Mouse (Mus musculus) kidney, adult 2 months (tissue): ENCODE data around the gene Lamp1. TPM values are rescaled to one million over a fixed set of nuclear protein-coding genes. Genes with fewer than 3 reads are reported as not detected.

Experiments
- DNase-seq: peaks from one replicate; pipeline ENCODE4 v3.0.0; 2021
- H3K27ac ChIP-seq: fragments of 200-500 bp; 2 replicates; pipeline ENCODE4 v1.5.1; 2012; ENCODE audit warnings: low read depth, low read length, control low read depth, inconsistent platforms; ENCODE audit not compliant: insufficient read depth
- H3K27me3 ChIP-seq: fragments of 200-500 bp; replicated peaks from 2 replicates; pipeline ENCODE4 v1.6.1; 2012; ENCODE audit warnings: mild to moderate bottlenecking, moderate library complexity, low read length, inconsistent platforms; ENCODE audit not compliant: control insufficient read depth, insufficient read depth
- H3K36me3 ChIP-seq: fragments of 200-500 bp; 2 replicates; pipeline ENCODE4 v1.6.1; 2012; ENCODE audit warnings: mild to moderate bottlenecking, moderate library complexity, low read length, inconsistent platforms; ENCODE audit not compliant: control insufficient read depth, insufficient read depth
- H3K4me1 ChIP-seq: fragments of 200-500 bp; 2 replicates; pipeline ENCODE4 v1.6.1; 2011; ENCODE audit warnings: low read length; ENCODE audit not compliant: control insufficient read depth, insufficient read depth
- H3K4me3 ChIP-seq: fragments of 200-500 bp; 2 replicates; pipeline ENCODE4 v1.5.1; 2011; ENCODE audit warnings: mild to moderate bottlenecking, low read depth, low read length, control low read depth; ENCODE audit not compliant: insufficient read depth
- CTCF ChIP-seq: fragments of 200-500 bp; conservative IDR thresholded peaks from 2 replicates; pipeline ENCODE4 v1.5.1; 2011; ENCODE audit warnings: low read depth, mild to moderate bottlenecking, control low read depth, low read length, moderate library complexity, mixed read lengths; ENCODE audit not compliant: insufficient read depth, insufficient read length
- POLR2A ChIP-seq: fragments of 200-500 bp; IDR thresholded peaks from one replicate; pipeline ENCODE4 v1.6.1; 2011; ENCODE audit warnings: low read depth, low read length, control low read depth
- WGBS: fragments of 180-500 bp; shearing (Covaris S2); methylation state at CpG from one replicate; pipeline ENCODE4 v1.1.7; 2018; 5-methylcytosine and 5-hydroxymethylcytosine counted together
- polyA plus RNA-seq: library from polyadenylated mRNA; depleted of rRNA; stranded (reverse); fragments of >200 nt; gene quantifications from 2 replicates; pipeline ENCODE4 v1.2.3, GENCODE M21; 2012; rRNA removed

The Lamp1 gene
- polyA plus RNA-seq, 1 experiment, result 1,404 TPM

- Histone ChIP-seq H3K27ac (no peak overlapping the region), H3K4me1 (no peaks in the 10 kb centered on the region), H3K36me3 (no peaks in the 10 kb centered on the region), H3K4me3 (no peak overlapping the region), H3K27me3 (no peaks in the 10 kb centered on the region)
- no peak for DNase-seq
- TF ChIP-seq CTCF (no peak), POLR2A (no peak)
These were observed 59.0 kb downstream of the Lamp1 start for GRCm38 (mm10) chr8:13217986-13218385.

- no peaks in the 10 kb centered on the region for H3K36me3 ChIP-seq
- H3K4me3 ChIP-seq, result no peak overlapping the region
- no peak for DNase-seq
- TF ChIP-seq POLR2A (no peak), CTCF (no peak)
- no peaks in the 10 kb centered on the region for H3K27me3 ChIP-seq
- no peak overlapping the region for H3K27ac ChIP-seq
- H3K4me1 ChIP-seq, result no peaks in the 10 kb centered on the region
- 70% methylated on average over 4 of the region's 4 CpGs for WGBS
These were observed 59.5 kb downstream of the Lamp1 start for GRCm38 (mm10) chr8:13218441-13218840.

GRCm38 (mm10) chr8:13224426-13224825 lies 65.5 kb downstream of the Lamp1 start:
- H3K27ac ChIP-seq, result no peak overlapping the region
- TF ChIP-seq CTCF (no peak), POLR2A (no peak)
- H3K4me3 ChIP-seq, result no peak overlapping the region
- 78% methylated on average over 9 of the region's 9 CpGs for WGBS
- no peak for DNase-seq
- no peaks in the 10 kb centered on the region for H3K27me3 ChIP-seq
- H3K36me3 ChIP-seq, result no peaks in the 10 kb centered on the region
- H3K4me1 ChIP-seq, result no peaks in the 10 kb centered on the region

Other genes with a start within 250 kb of the Lamp1 start
- gene F7, start 133.1 kb upstream of the Lamp1 start, polyA plus RNA-seq, result 0.19 and 0.39 TPM in 2 replicates
- gene F10, start 121.9 kb upstream of the Lamp1 start, polyA plus RNA-seq, result 0.79 and 0.91 TPM in 2 replicates
- 11.7 and 13.3 TPM in 2 replicates for gene Proz, start 98.2 kb upstream of the Lamp1 start, polyA plus RNA-seq
- gene Pcid2, start 53.7 kb upstream of the Lamp1 start, polyA plus RNA-seq, result 17.3 and 18.7 TPM in 2 replicates
- gene Cul4a, start 53.5 kb upstream of the Lamp1 start, polyA plus RNA-seq, result 34.4 and 38.0 TPM in 2 replicates
- 66.4 and 71.2 TPM in 2 replicates for gene Grtp1, start 41.5 kb downstream of the Lamp1 start, polyA plus RNA-seq
- 0.18 and 0.99 TPM in 2 replicates for gene Adprhl1, start 95.0 kb downstream of the Lamp1 start, polyA plus RNA-seq
- gene Dcun1d2, start 129.0 kb downstream of the Lamp1 start, polyA plus RNA-seq, result 25.0 and 26.0 TPM in 2 replicates
- gene Tmco3, start 129.0 kb downstream of the Lamp1 start, polyA plus RNA-seq, result 70.0 and 72.5 TPM in 2 replicates
- gene Tfdp1, start 179.6 kb downstream of the Lamp1 start, polyA plus RNA-seq, result 26.3 and 26.6 TPM in 2 replicates
- gene Atp4b, start 237.7 kb downstream of the Lamp1 start, polyA plus RNA-seq, result 0.20 and 0.26 TPM in 2 replicates
- gene Grk1, start 245.9 kb downstream of the Lamp1 start, polyA plus RNA-seq, result 0.02 TPM in 1 of 2 replicates, not detected in the other